Mouse (Mus musculus) intestine, embryonic 16.5 days (tissue): ENCODE results near the gene BC030867. TPM values are rescaled to one million over a fixed set of nuclear protein-coding genes. Genes with fewer than 3 reads are reported as not detected.

Experiments used
- ATAC-seq: fragments of 200-750 bp; cut with Nextera tagmentation; 2 replicates; pipeline ENCODE4 v1.8.0; 2017; ENCODE audit warnings: moderate TSS enrichment, moderate library complexity
- H3K27ac ChIP-seq: fragments of 300-500 bp; sonication (generic); 2 replicates; pipeline ENCODE4 v1.5.1; 2014; ENCODE audit warnings: mild to moderate bottlenecking, low read length
- H3K27me3 ChIP-seq: fragments of 300-500 bp; sonication (generic); replicated peaks from 2 replicates; pipeline ENCODE4 v1.6.1; 2014; ENCODE audit warnings: low read length, control low read depth, mixed read lengths; ENCODE audit not compliant: control insufficient read depth, insufficient read depth
- H3K36me3 ChIP-seq: fragments of 300-500 bp; sonication (generic); 2 replicates; pipeline ENCODE4 v1.6.1; 2014; ENCODE audit warnings: low read length, control low read depth; ENCODE audit not compliant: control insufficient read depth, insufficient read depth
- H3K4me1 ChIP-seq: fragments of 300-500 bp; sonication (generic); 2 replicates; pipeline ENCODE4 v1.6.1; 2014; ENCODE audit warnings: low read length, control low read depth, mixed read lengths; ENCODE audit not compliant: control insufficient read depth, insufficient read depth
- H3K4me2 ChIP-seq: fragments of 300-500 bp; sonication (generic); 2 replicates; pipeline ENCODE4 v1.6.1; 2014; ENCODE audit warnings: low read depth, low read length, control low read depth
- H3K4me3 ChIP-seq: fragments of 300-500 bp; sonication (generic); 2 replicates; pipeline ENCODE4 v1.5.1; 2014; ENCODE audit warnings: mild to moderate bottlenecking, low read length
- H3K9ac ChIP-seq: fragments of 300-500 bp; sonication (generic); 2 replicates; pipeline ENCODE4 v1.6.1; 2014; ENCODE audit warnings: low read depth, low read length
- H3K9me3 ChIP-seq: fragments of 300-500 bp; sonication (generic); 2 replicates; pipeline ENCODE4 v1.6.1; 2016; ENCODE audit warnings: low read length, control low read depth; ENCODE audit not compliant: control insufficient read depth
- WGBS: fragments of 180-500 bp; shearing (Covaris S2); extraction: QIAGEN DNeasy Blood & Tissue Kit; methylation state at CpG from one replicate; pipeline ENCODE4 v1.1.7; 2014; 5-methylcytosine and 5-hydroxymethylcytosine counted together
- polyA plus RNA-seq: library from polyadenylated mRNA; unstranded; fragments of >200 nt; fragmentation: Nextera tagmentation; extraction: Ambion mirVana; gene quantifications from 2 replicates; pipeline ENCODE4 v1.2.1, GENCODE M21; 2015

Gene BC030867
- polyA plus RNA-seq, 1 experiment from 2014 or later, result 15.9 TPM

- 56% methylated on average over 18 of the region's 18 CpGs for WGBS
- ATAC-seq, result no peak
- Histone ChIP-seq H3K27me3 (no peaks in the 10 kb centered on the region), H3K9ac (no peak overlapping the region), H3K36me3 (peaks cover 2% of the 10 kb centered on the region; the same call in 1 of the 2 replicates), H3K4me1 (peaks cover 70% of the 10 kb centered on the region), H3K9me3 (no peaks in the 10 kb centered on the region), H3K4me3 (no peak overlapping the region), H3K27ac (no peak overlapping the region), H3K4me2 (no peak overlapping the region)
Measured at GRCm38 (mm10) chr11:102211936-102212341, 36.7 kb upstream of the BC030867 start.

- no peak for ATAC-seq
- peaks cover 2% of the 10 kb centered on the region; the same call in 1 of the 2 replicates for H3K36me3 ChIP-seq
- H3K4me2 ChIP-seq, result no peak overlapping the region
- no peaks in the 10 kb centered on the region for H3K27me3 ChIP-seq
- peaks cover 78% of the 10 kb centered on the region for H3K4me1 ChIP-seq
- H3K9ac ChIP-seq, result peak overlapping the region; percentile 26; the same call in 1 of the 2 replicates
- WGBS, result 33% methylated on average over 10 of the region's 10 CpGs
- no peaks in the 10 kb centered on the region for H3K9me3 ChIP-seq
- peak overlapping the region; percentile 84; the same call in 1 of the 2 replicates for H3K27ac ChIP-seq
- H3K4me3 ChIP-seq, result no peak overlapping the region
Measured at GRCm38 (mm10) chr11:102214430-102215156, 34.1 kb upstream of the BC030867 start.

- H3K4me1 ChIP-seq, result peaks cover 87% of the 10 kb centered on the region
- H3K4me2 ChIP-seq, result peak overlapping the region; percentile 90
- peak overlapping the region; percentile 50 for H3K9ac ChIP-seq
- H3K4me3 ChIP-seq, result peak overlapping the region; percentile 59
- peak overlapping the region; percentile 84 for H3K27ac ChIP-seq
- no peak for ATAC-seq
- no peaks in the 10 kb centered on the region for H3K9me3 ChIP-seq
- peaks cover 2% of the 10 kb centered on the region; the same call in 1 of the 2 replicates for H3K36me3 ChIP-seq
- no peaks in the 10 kb centered on the region for H3K27me3 ChIP-seq
- 61% methylated on average over 11 of the region's 11 CpGs for WGBS
Measured at GRCm38 (mm10) chr11:102215511-102215910, 33.2 kb upstream of the BC030867 start.

- no peaks in the 10 kb centered on the region for H3K9me3 ChIP-seq
- peak overlapping the region; percentile 56 for H3K9ac ChIP-seq
- ATAC-seq, result peak; percentile 56
- peak overlapping the region; percentile 84 for H3K27ac ChIP-seq
- 16% methylated on average over 12 of the region's 12 CpGs for WGBS
- peak overlapping the region; percentile 90 for H3K4me2 ChIP-seq
- peaks cover 2% of the 10 kb centered on the region; the same call in 1 of the 2 replicates for H3K36me3 ChIP-seq
- peaks cover 84% of the 10 kb centered on the region for H3K4me1 ChIP-seq
- peak overlapping the region; percentile 59 for H3K4me3 ChIP-seq
- no peaks in the 10 kb centered on the region for H3K27me3 ChIP-seq
Measured at GRCm38 (mm10) chr11:102216056-102216885, 32.4 kb upstream of the BC030867 start.

GRCm38 (mm10) chr11:102216886-102217240 lies 31.8 kb upstream of the BC030867 start:
- peak; percentile 6; the same call in 1 of the 2 replicates for ATAC-seq
- Histone ChIP-seq H3K9me3 (no peaks in the 10 kb centered on the region), H3K4me2 (peak overlapping the region; percentile 90), H3K27ac (peak overlapping the region; percentile 84), H3K27me3 (no peaks in the 10 kb centered on the region), H3K4me3 (peak overlapping the region; percentile 59), H3K36me3 (no peaks in the 10 kb centered on the region), H3K9ac (peak overlapping the region; percentile 56), H3K4me1 (peaks cover 79% of the 10 kb centered on the region)
- 30% methylated on average over 5 of the region's 5 CpGs for WGBS

GRCm38 (mm10) chr11:102217396-102217795 lies 31.3 kb upstream of the BC030867 start:
- Histone ChIP-seq H3K27me3 (no peaks in the 10 kb centered on the region), H3K36me3 (no peaks in the 10 kb centered on the region), H3K4me2 (peak overlapping the region; percentile 90), H3K4me3 (peak overlapping the region; percentile 59), H3K9ac (peak overlapping the region; percentile 76), H3K9me3 (no peaks in the 10 kb centered on the region), H3K4me1 (peaks cover 78% of the 10 kb centered on the region), H3K27ac (peak overlapping the region; percentile 84)
- 55% methylated on average over 6 of the region's 6 CpGs for WGBS
- no peak for ATAC-seq

DNA sequence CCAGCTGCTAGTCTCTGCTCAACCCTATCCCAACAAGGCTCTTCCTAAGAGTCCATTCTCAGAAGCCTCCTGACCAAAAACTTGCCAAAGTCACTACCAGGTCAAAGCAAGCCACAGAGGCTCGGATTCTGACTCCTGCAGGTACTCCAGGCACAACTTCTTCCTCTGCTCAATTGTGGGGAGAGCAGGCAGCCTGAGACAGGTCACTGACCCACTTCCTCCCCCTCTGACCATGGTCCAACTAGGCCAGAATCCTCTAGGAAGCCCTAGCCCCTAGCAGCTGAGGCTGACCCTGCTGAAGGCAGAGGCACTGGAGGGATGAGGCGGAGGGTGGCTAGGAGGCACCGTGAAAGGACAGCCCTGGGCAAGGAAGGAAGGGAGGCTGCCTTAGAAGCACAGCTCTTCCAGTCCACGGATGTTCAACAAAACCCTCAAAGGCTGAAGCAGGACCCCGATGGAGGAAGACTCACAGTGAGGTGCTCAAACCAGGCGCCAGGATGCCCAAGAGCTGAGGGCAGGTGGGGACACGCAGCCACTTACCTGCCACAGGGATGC lies 30.7 kb upstream of the BC030867 start:
- H3K27ac ChIP-seq, result peak overlapping the region; percentile 93
- peaks cover 78% of the 10 kb centered on the region for H3K4me1 ChIP-seq
- peak overlapping the region; percentile 59 for H3K4me3 ChIP-seq
- no peaks in the 10 kb centered on the region for H3K36me3 ChIP-seq
- no peaks in the 10 kb centered on the region for H3K27me3 ChIP-seq
- H3K9ac ChIP-seq, result peak overlapping the region; percentile 76
- WGBS, result 44% methylated on average over 7 of the region's 7 CpGs
- ATAC-seq, result no peak
- peak overlapping the region; percentile 90 for H3K4me2 ChIP-seq
- H3K9me3 ChIP-seq, result no peaks in the 10 kb centered on the region

DNA sequence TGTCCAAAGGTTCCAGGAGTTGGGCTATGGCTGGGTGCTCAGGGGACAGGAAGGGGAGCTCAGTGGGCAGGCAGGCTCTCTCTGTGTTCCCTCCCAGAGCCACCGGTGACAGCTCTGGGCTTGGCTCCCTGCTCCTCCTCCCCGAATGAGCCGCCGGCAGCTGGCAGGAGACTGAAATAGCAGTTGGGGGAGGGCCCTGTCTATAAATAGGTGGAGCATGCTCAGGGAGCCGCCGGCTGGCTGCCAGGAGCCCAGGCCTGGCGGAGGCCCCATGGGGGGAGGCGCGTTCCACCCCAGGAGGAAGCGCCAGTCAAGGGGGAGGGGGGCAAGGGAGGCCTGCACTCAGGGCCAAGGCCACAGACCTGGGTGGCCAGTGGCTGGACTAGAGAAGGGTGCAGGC lies 29.9 kb upstream of the BC030867 start:
- Histone ChIP-seq H3K4me1 (peaks cover 82% of the 10 kb centered on the region), H3K9me3 (no peaks in the 10 kb centered on the region), H3K4me2 (peak overlapping the region; percentile 90), H3K27ac (peak overlapping the region; percentile 93), H3K9ac (peak overlapping the region; percentile 76), H3K27me3 (no peaks in the 10 kb centered on the region), H3K36me3 (no peaks in the 10 kb centered on the region), H3K4me3 (peak overlapping the region; percentile 59)
- WGBS, result 0% methylated on average over 10 of the region's 10 CpGs
- ATAC-seq, result peak; percentile 86
